Mouse (Mus musculus) adrenal gland, adult 18-20 months (tissue): Measurements from ENCODE around the gene Fut7. TPM values are rescaled to one million over a fixed set of nuclear protein-coding genes. Genes with fewer than 3 reads are reported as not detected.

ENCODE experiments used
- DNase-seq, 2 experiments: peaks; one replicate each; pipeline ENCODE4 v3.0.0; 2021 to 2022; ENCODE audit warnings: low spot score in 2 of 2
- total RNA-seq, 2 experiments: library from RNA; stranded (reverse); gene quantifications; 1 replicate in 1 of 2; 2 replicates in 1 of 2; pipeline ENCODE4 v1.2.3; 2021

Fut7 gene
- total RNA-seq, 2 experiments from 2014 or later: 0.13 to 0.35 TPM

DNA sequence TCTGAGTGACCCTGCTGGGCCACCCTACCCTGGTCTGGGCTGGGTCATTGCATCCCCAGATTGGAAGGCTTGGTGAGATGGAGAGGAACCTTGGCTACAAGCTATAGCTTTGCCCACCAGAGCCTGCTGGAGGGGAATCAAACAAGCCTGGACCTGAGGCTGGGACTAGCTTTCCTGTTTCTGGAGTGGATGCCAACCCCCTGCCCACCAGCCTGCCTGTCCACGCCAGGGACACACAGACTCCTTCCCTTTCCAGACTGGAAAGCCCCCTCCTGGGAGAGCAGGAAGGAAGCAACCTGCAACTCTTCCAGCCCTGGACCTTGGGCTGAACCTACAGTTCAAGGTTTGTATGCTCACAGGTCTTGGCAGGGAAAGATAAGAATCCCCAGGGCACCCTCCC is 559 bp downstream of the Fut7 start:
- no peak for DNase-seq

DNA sequence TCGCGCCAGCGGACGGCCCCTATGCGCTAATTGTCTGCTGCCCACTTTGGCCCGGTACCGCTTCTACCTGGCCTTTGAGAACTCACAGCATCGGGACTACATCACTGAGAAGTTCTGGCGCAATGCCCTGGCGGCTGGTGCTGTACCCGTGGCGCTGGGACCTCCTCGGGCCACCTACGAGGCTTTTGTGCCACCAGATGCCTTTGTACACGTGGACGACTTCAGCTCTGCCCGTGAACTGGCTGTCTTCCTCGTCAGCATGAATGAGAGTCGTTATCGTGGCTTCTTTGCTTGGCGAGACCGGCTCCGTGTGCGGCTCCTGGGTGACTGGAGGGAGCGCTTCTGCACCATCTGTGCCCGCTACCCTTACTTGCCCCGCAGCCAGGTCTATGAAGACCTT is 2.4 kb downstream of the Fut7 start:
- DNase-seq: no peak

DNA sequence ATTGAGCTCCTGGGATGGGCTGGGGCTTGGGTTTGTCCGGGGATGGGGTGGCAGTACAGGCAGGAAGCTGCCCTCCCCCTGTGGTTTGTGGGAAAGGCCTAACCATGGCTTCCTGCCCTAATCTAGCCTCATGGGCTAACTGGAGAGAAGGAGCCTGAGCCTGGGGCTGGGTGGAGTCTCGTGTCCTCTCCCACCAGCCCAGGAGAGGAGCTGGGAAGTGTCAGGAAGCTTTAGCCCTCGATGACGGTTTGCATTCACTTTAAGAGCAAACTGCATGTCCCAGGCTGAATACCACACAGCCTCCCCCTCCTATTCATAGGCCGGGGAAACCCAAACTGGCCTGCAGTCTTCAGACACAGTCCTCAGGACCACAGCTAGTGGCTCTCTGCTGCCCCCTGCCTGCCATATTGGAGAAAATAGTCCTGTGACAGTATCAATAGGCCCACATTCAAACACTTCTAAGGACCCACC is 3.7 kb downstream of the Fut7 start:
- DNase-seq: peak; percentile 52 to 76

GRCm38 (mm10) chr2:25427256-25427655 is 4.2 kb downstream of the Fut7 start:
- no peak for DNase-seq

DNA sequence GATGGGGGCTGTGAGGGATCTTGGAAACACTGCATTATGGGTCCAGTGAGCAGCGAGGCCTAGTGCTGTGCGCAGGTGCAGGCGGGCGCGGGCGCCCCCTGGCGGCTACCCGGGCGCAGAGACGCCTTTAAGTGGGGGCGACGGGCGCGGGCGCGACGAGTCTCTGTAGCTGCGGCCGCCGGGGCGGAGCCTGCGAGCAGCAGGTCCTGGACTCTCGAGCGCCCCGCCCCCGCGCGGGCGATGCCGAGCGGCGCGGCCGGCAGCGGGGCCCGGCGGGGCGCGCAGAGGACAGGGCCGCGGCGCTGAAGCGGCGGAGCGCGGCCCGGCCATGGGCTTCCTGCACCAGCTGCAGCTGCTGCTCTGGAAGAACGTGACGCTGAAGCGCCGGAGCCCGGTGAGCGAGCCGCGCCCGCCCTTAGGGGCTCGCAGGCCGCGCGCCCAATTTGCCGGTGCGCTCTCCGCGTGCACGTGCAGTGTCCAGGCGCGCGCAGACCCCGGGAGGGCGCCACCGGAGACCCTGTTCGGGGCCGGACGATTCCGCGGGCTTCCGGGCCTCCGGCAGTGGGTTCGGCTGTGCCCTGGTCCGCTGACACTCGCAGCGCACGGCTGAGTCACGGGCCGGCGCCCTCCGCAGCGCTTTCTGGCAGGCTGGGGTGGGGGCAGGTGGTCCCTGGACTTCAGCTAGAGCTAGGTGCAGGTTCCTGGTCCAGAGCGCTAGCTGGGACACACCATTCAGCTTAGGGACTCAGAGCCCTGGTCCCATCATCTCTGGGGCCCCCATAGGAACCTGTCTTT is 5.6 kb downstream of the Fut7 start, which contains the start of gene Abca2:
TSS of gene Abca2 (plus strand) at position 262 of the 795 bp plus-strand sequence.
- peak; percentile 96 to 98 for DNase-seq

DNA sequence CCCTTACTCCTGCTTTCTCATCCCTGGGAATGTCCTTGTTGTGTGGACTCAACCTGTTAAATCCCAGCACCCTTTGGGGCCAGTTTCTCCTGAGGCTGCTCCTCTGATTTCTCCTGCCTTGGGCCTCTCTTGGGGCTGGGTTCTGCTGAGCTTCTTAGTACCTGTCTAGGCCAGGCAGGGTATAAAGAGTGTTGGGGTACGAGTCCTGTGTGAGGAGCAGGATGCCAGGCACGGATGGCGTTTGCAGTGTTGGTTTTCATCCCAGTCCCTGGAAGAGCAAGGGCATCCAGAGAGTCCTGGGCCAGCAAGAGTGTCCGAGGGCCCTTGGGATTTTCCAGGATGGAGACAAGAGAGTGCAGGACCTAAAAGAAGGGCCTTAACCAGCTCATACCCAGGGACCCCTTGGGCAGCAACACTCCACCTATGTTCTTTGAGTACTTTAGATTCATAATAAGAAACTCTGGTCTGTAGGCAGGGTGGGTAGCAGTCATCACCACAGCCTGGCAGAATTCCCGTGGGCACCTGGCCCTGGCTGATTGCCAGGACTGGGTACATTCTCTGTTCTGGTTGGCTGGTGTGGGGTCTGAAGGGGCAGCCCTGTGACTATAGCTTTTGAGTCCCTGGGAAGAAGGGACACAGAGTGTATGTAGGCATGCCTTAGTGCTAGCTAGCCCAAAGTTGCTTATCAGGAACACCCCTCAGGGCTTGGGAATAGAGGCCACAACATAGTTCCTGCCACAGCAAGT is 6.5 kb downstream of the Fut7 start:
- no peak for DNase-seq

DNA sequence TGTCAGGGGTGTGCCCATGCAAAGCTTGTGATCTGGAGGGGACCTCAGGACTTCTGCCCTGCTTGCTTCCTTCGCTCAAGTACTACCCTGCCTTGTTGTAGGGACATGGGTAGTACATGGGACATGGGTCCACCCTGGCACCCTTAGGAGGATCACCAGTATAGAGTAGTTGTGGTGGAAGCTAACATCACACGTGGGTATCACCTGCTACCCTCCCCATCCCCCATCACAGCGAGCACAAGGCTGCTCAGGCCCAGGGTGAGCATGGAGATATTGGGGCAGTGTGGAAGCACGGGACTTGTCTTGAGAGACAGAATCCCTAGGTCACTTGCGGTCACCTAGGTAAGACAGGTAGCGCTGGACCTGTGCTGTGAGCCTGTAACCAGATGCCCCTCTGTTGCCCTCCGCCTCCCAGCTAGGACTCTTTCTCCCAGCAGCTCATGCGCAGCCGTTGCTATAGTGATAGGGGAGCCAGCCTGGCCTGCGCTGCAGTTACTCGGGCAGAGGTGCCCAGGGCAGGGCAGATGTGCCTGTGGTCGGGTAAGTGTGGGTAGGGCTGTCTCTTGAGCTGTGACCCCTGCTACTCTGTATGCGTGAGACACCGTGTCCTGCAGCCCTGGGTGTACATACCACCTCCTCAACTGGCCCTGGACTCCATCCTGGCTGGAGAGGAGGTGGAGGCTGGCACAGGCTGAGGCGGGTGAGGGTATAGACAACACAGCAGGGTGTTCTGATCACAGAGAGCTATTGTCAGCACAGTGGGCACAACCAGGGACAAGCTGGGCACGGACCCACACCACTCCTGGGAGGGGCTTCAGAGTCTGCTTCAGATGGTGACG is 7.5 kb downstream of the Fut7 start:
- DNase-seq: no peak

DNA sequence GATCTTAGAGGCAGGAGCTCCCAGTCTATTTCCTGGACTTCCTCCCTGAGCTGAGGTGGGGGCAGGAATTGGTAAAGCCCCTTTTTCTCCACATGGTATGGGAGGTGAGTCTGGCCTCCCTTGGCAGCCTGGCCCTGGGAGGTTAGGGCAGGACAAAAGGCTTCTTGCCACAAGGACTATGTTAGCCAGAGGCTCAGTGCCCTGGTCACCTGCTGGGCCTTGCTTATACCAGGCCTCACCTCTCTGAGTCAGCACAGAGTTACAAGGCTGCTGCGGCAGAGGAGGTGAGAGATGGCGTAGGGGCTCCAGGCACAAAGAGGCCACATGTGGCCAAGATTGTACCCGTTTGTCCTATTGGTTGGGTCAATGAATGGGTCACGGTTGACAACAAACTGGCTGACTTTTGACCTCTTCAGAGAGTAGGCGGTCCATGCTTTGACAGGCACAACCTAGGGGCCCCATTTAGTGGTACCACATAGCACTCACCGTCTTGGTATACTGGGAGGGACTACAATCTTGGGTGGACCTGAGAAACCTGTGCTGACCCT is 8.3 kb downstream of the Fut7 start:
- no peak for DNase-seq

- DNase-seq: no peak
Measured at GRCm38 (mm10) chr2:25432326-25433098, 9.4 kb downstream of the Fut7 start.

DNA sequence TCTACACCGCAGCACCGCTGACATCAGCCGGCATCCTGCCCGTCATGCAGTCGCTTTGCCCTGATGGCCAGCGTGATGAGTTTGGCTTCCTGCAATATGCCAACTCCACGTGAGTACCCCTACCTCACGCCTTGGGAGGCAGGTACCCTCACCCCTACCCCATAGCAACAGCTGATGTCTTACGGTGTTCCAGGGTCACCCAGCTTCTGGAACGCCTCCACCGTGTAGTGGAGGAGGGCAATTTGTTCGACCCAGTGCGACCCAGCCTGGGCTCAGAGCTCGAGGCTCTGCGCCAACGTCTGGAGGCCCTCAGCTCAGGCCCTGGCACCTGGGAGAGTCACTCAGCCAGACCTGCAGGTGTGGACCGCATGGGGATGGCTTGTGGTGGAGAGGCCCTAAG is 10.0 kb downstream of the Fut7 start:
- DNase-seq: no peak

DNA sequence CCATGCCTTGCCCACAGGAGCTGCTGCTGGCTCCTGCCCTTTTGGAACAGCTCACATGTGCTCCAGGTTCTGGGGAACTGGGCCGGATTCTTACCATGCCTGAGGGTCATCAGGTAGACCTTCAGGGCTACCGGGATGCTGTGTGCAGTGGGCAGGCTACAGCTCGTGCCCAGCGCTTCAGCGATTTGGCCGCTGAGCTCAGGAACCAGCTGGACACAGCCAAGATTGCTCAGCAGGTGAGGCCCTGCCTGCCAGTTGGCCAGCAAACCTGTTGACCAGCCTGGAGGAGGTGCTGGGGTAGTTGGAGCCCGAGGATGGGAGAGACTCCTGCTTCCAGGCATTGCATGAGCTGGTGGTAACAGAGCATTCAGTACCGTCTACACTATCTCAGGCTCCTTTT is 11.2 kb downstream of the Fut7 start:
- no peak for DNase-seq

DNA sequence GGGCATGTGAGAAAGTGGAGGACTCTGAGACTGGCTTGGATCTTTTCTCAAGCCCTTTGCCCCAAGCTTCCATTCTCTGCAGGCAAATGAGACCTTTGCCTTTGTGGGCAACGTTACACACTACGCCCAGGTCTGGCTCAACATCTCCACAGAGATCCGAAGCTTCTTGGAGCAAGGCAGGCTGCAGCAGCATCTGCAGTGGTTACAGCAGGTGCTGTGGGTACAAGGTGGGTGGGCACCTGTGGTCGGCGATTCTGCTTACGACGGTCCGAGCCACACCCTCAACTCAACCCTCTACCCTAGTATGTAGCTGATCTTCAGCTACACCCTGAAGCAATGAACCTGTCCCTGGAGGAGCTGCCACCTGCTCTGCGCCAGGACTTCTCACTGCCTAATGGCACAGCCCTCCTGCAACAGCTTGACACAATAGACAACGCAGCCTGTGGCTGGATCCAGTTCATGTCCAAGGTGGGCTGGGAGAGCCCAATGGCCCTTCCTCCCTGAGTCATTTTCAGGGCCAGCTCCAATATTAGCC is 13.3 kb downstream of the Fut7 start:
- DNase-seq: no peak

- DNase-seq: no peak
Measured at GRCm38 (mm10) chr2:25441067-25441466, 18.0 kb downstream of the Fut7 start.

GRCm38 (mm10) chr2:25442682-25443081 is 19.6 kb downstream of the Fut7 start:
- no peak for DNase-seq

DNA sequence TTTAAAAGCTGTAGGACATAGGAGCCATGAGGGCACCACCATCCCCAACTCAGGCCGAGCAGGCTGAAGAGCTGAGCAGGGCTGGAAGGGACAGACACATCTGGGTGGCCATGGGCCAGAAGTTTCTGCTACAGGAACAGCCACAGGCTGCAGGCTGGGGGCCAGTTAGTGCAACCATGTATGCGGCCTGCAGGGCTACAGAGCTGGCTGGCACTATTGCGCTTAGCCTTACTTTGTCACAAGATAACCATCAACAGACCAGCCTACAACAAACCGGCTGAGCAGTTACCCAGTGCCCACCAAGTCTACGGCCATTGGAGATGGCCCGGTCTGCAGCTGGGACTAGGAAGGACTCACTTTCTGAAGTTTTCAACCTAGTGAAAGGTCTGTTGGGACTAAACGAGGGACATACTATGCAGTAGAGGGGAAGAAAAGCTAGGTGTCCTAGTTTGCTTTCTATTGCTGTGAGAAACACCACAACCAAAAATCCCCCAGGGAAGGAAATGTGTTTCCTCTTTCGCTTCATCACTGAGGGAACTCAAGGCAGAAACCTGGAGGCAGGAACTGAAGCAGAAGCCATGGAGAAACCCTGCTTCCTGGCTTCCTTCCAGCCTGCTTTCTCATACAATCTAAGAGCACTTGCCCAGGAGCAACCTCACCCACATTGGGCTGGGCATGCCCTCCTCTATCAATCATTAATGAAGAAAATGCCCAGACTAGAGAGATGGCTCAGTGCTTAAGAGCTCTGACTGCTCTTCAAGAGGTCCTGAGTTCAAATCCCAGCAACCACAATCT is 28.0 kb downstream of the Fut7 start:
- DNase-seq: no peak

DNA sequence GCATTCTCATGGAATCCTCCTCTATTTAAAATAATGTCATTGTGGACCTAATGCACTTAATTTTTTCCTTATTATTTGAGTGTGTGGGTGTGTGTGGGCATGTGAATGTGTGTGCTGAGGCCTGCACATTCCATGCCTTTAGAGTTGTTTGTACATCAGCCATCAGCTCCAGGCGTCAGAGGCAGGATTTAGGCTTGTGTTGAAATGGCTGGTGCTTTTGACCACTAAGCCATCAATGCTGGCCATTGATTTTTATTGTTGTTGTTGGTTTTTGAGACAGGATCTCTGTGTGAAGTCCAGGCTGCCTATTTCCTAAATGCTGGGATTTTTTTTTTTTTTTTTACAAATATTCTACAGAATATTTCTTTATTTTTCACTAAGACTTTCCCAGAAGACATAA is 29.9 kb downstream of the Fut7 start:
- no peak for DNase-seq

DNA sequence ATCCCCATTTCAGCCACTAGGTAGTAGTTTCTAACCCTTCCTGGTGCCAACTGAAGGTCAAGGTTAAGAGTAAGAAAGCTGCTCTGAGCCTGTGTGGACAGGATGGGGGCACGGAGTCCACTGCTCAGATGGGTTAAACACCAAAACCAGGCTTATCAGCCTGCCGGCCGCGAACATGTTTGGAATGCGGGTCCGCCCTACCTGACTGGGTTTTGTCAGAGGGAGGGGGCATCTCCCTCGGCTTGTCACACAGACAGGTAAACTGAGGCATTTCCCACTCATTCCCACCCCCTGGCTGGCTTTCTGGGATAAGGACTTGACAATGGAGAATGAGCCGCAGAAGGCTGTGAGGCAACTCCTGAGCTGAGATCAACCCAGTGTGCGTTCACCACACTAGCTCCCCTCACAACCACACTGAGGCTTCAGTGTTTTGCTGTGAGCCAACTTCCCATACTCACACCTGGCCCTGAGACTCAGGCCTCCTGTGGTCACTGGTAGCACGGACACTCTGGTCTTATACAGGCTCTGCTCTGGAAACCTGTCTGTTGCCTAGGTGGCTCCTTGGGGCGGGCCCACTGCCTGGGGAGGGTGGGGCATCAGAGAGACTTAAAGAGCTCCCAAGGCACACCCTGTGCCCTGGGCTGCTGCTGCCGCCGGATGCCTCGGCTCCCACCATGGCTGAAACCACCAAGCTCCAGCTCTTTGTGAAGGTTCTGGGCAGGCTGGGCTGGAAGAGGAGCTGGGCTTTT is 33.3 kb downstream of the Fut7 start, which contains the start of gene Clic3:
TSS of gene Clic3 (plus strand) at position 634 of the 749 bp plus-strand sequence.
- no peak for DNase-seq
